Mouse (Mus musculus): ENCODE measurements around the gene Eogt. TPM values are rescaled to one million over a fixed set of nuclear protein-coding genes. Genes with fewer than 3 reads are reported as not detected.

The Eogt gene
- polyA plus RNA-seq, 1 experiment from 2014 or later, result 15.1 TPM

DNA sequence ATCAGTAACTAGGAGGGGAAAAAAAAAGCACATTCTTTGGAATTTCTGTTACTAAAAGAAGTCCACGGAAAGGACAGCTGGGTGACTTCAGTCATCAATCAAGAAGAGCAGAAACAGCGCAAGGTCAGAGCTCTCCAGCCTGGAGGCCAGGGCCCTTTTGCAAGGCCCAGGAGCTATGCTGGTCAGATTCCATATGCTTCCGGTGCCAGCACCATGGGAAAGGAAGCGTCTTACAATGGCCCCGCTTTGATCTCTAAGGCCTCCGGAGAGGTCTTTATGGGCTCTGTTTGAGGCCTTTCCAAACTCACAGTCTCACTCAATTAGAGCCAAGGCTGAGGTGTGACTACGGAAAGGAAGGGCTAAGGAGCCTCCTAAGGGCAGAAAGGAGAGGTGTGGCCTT lies 4.6 kb downstream of the Eogt start:
- H3K4me1 ChIP-seq (ENCODE audit: control insufficient read depth, insufficient read depth, low read length), result peaks cover 13% of the 10 kb centered on the region
- no peak for ATAC-seq
- no peak overlapping the region for H3K27ac ChIP-seq (ENCODE audit: low read length)
- H3K4me2 ChIP-seq (ENCODE audit: low read length), result no peak overlapping the region
- 47% methylated on average over 7 of the region's 7 CpGs for WGBS
- H3K27me3 ChIP-seq (ENCODE audit: control insufficient read depth, insufficient read depth, low read depth, low read length), result no peaks in the 10 kb centered on the region
- no peak overlapping the region for H3K4me3 ChIP-seq (ENCODE audit: low read depth, low read length)
- H3K9ac ChIP-seq (ENCODE audit: low read depth, low read length), result no peak overlapping the region
- H3K36me3 ChIP-seq (ENCODE audit: control insufficient read depth, insufficient read depth, low read length), result no peaks in the 10 kb centered on the region
- H3K9me3 ChIP-seq (replicated peaks; ENCODE audit: control insufficient read depth, low read length, poor library complexity, severe bottlenecking), result no peaks in the 10 kb centered on the region

DNA sequence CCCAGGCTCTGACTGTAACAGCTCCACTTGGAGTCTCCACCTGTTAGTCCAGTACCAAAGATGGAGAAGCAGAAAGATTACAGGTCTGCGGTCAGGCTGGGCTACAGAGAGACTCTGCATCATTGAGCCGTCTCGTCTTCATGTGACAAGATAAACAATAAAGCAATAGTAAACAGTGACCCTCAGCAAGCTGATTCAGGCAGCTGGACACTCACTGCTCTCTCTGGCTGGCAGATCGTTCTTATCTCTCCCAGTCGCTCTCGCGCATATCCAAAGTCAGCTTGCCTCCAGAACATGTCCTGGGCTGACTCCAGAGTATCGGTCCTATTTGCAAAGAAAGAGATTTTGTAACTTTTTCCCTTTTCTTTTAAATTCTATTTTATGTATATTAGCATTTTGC lies 6.4 kb downstream of the Eogt start:
- Histone ChIP-seq H3K36me3 (ENCODE audit: control insufficient read depth, insufficient read depth, low read length) (no peaks in the 10 kb centered on the region), H3K4me2 (ENCODE audit: low read length) (no peak overlapping the region), H3K9me3 (replicated peaks; ENCODE audit: control insufficient read depth, low read length, poor library complexity, severe bottlenecking) (no peaks in the 10 kb centered on the region), H3K4me3 (ENCODE audit: low read depth, low read length) (no peak overlapping the region), H3K27me3 (ENCODE audit: control insufficient read depth, insufficient read depth, low read depth, low read length) (no peaks in the 10 kb centered on the region), H3K27ac (ENCODE audit: low read length) (no peak overlapping the region), H3K9ac (ENCODE audit: low read depth, low read length) (no peak overlapping the region), H3K4me1 (ENCODE audit: control insufficient read depth, insufficient read depth, low read length) (peaks cover 7% of the 10 kb centered on the region)
- 91% methylated on average over 8 of the region's 8 CpGs for WGBS
- no peak for ATAC-seq

- no peaks in the 10 kb centered on the region for H3K4me1 ChIP-seq (ENCODE audit: control insufficient read depth, insufficient read depth, low read length)
- H3K27me3 ChIP-seq (ENCODE audit: control insufficient read depth, insufficient read depth, low read depth, low read length), result no peaks in the 10 kb centered on the region
- H3K9ac ChIP-seq (ENCODE audit: low read depth, low read length), result no peak overlapping the region
- WGBS, result 79% methylated on average over 7 of the region's 7 CpGs
- H3K9me3 ChIP-seq (replicated peaks; ENCODE audit: control insufficient read depth, low read length, poor library complexity, severe bottlenecking), result no peaks in the 10 kb centered on the region
- no peak overlapping the region for H3K4me2 ChIP-seq (ENCODE audit: low read length)
- H3K27ac ChIP-seq (ENCODE audit: low read length), result no peak overlapping the region
- H3K4me3 ChIP-seq (ENCODE audit: low read depth, low read length), result no peak overlapping the region
- H3K36me3 ChIP-seq (ENCODE audit: control insufficient read depth, insufficient read depth, low read length), result no peaks in the 10 kb centered on the region
- no peak for ATAC-seq
Measured at GRCm38 (mm10) chr6:97141811-97142210, 7.2 kb downstream of the Eogt start.

GRCm38 (mm10) chr6:97132707-97133303 lies 16.2 kb downstream of the Eogt start:
- no peak overlapping the region for H3K4me2 ChIP-seq (ENCODE audit: low read length)

DNA sequence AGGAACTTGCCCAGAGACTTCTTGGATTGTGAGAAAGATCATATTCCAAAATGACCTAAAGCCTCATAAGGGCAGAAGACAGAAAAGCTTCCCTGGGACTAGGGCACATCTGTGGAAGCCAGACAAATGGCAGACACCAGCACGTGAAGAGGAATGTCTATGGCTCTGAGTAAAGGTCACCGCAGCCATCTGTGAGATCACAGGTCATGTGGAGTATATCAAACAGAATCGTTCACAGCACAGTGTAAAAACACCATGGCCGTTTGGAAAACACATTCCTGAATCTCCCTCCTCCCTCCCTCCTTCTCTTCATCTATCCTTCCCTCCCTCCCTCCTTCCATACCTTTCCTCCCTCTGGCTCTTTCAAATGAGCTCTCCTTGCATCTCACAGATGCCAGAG lies 17.2 kb downstream of the Eogt start:
- Histone ChIP-seq H3K9me3 (replicated peaks; ENCODE audit: control insufficient read depth, low read length, poor library complexity, severe bottlenecking) (no peaks in the 10 kb centered on the region), H3K36me3 (ENCODE audit: control insufficient read depth, insufficient read depth, low read length) (peaks cover 6% of the 10 kb centered on the region; the same call in 1 of the 2 replicates), H3K9ac (ENCODE audit: low read depth, low read length) (no peak overlapping the region), H3K27me3 (ENCODE audit: control insufficient read depth, insufficient read depth, low read depth, low read length) (no peaks in the 10 kb centered on the region), H3K4me1 (ENCODE audit: control insufficient read depth, insufficient read depth, low read length) (no peaks in the 10 kb centered on the region), H3K27ac (ENCODE audit: low read length) (no peak overlapping the region), H3K4me2 (ENCODE audit: low read length) (no peak overlapping the region), H3K4me3 (ENCODE audit: low read depth, low read length) (no peak overlapping the region)
- 77% methylated on average over 4 of the region's 4 CpGs for WGBS
- ATAC-seq, result no peak

More at GRCm38 (mm10) chr6:97132707-97133303, 16.2 kb downstream of the Eogt start:
- Histone ChIP-seq H3K9me3 (replicated peaks; ENCODE audit: control insufficient read depth, low read length, poor library complexity, severe bottlenecking) (no peaks in the 10 kb centered on the region), H3K36me3 (ENCODE audit: control insufficient read depth, insufficient read depth, low read length) (peaks cover 6% of the 10 kb centered on the region; the same call in 1 of the 2 replicates), H3K27ac (ENCODE audit: low read length) (no peak overlapping the region), H3K27me3 (ENCODE audit: control insufficient read depth, insufficient read depth, low read depth, low read length) (no peaks in the 10 kb centered on the region), H3K9ac (ENCODE audit: low read depth, low read length) (no peak overlapping the region), H3K4me3 (ENCODE audit: low read depth, low read length) (no peak overlapping the region), H3K4me1 (ENCODE audit: control insufficient read depth, insufficient read depth, low read length) (no peaks in the 10 kb centered on the region)
- ATAC-seq, result no peak
- WGBS, result 82% methylated on average over 5 of the region's 5 CpGs

- peaks cover 6% of the 10 kb centered on the region; the same call in 1 of the 2 replicates for H3K36me3 ChIP-seq (ENCODE audit: control insufficient read depth, insufficient read depth, low read length)
- no peak for ATAC-seq
- H3K9me3 ChIP-seq (replicated peaks; ENCODE audit: control insufficient read depth, low read length, poor library complexity, severe bottlenecking), result no peaks in the 10 kb centered on the region
- H3K9ac ChIP-seq (ENCODE audit: low read depth, low read length), result no peak overlapping the region
- H3K4me3 ChIP-seq (ENCODE audit: low read depth, low read length), result no peak overlapping the region
- H3K4me1 ChIP-seq (ENCODE audit: control insufficient read depth, insufficient read depth, low read length), result no peaks in the 10 kb centered on the region
- H3K27ac ChIP-seq (ENCODE audit: low read length), result no peak overlapping the region
- 73% methylated on average over 5 of the region's 5 CpGs for WGBS
- no peak overlapping the region for H3K4me2 ChIP-seq (ENCODE audit: low read length)
- H3K27me3 ChIP-seq (ENCODE audit: control insufficient read depth, insufficient read depth, low read depth, low read length), result no peaks in the 10 kb centered on the region
Measured at GRCm38 (mm10) chr6:97130979-97131378, 18.0 kb downstream of the Eogt start.

GRCm38 (mm10) chr6:97124336-97125010 lies 24.5 kb downstream of the Eogt start:
- no peak overlapping the region for H3K4me3 ChIP-seq (ENCODE audit: low read depth, low read length)
- H3K4me1 ChIP-seq (ENCODE audit: control insufficient read depth, insufficient read depth, low read length), result no peaks in the 10 kb centered on the region
- no peak overlapping the region for H3K9ac ChIP-seq (ENCODE audit: low read depth, low read length)
- H3K36me3 ChIP-seq (ENCODE audit: control insufficient read depth, insufficient read depth, low read length), result 0 out of 2 replicates have a peak, but pooled peaks cover 3% of the 10 kb centered on the region
- no peak overlapping the region for H3K4me2 ChIP-seq (ENCODE audit: low read length)
- H3K27me3 ChIP-seq (ENCODE audit: control insufficient read depth, insufficient read depth, low read depth, low read length), result no peaks in the 10 kb centered on the region
- no peak overlapping the region for H3K27ac ChIP-seq (ENCODE audit: low read length)
- WGBS, result 83% methylated on average over 10 of the region's 10 CpGs
- H3K9me3 ChIP-seq (replicated peaks; ENCODE audit: control insufficient read depth, low read length, poor library complexity, severe bottlenecking), result no peaks in the 10 kb centered on the region
- ATAC-seq, result no peak

GRCm38 (mm10) chr6:97120922-97121321 lies 28.1 kb downstream of the Eogt start:
- no peaks in the 10 kb centered on the region for H3K4me1 ChIP-seq (ENCODE audit: control insufficient read depth, insufficient read depth, low read length)
- ATAC-seq, result no peak
- H3K4me3 ChIP-seq (ENCODE audit: low read depth, low read length), result no peak overlapping the region
- no peak overlapping the region for H3K4me2 ChIP-seq (ENCODE audit: low read length)
- H3K27me3 ChIP-seq (ENCODE audit: control insufficient read depth, insufficient read depth, low read depth, low read length), result no peaks in the 10 kb centered on the region
- H3K27ac ChIP-seq (ENCODE audit: low read length), result no peak overlapping the region
- 0 out of 2 replicates have a peak, but pooled peaks cover 5% of the 10 kb centered on the region for H3K36me3 ChIP-seq (ENCODE audit: control insufficient read depth, insufficient read depth, low read length)
- no peak overlapping the region for H3K9ac ChIP-seq (ENCODE audit: low read depth, low read length)
- H3K9me3 ChIP-seq (replicated peaks; ENCODE audit: control insufficient read depth, low read length, poor library complexity, severe bottlenecking), result no peaks in the 10 kb centered on the region
- WGBS, result 82% methylated on average over 4 of the region's 4 CpGs

- H3K36me3 ChIP-seq (ENCODE audit: control insufficient read depth, insufficient read depth, low read length), result 0 out of 2 replicates have a peak, but pooled peaks cover 3% of the 10 kb centered on the region
Measured at GRCm38 (mm10) chr6:97118327-97118726, 30.7 kb downstream of the Eogt start.

More at GRCm38 (mm10) chr6:97118327-97118726, 30.7 kb downstream of the Eogt start:
- Histone ChIP-seq H3K27ac (ENCODE audit: low read length) (no peak overlapping the region), H3K4me1 (ENCODE audit: control insufficient read depth, insufficient read depth, low read length) (no peaks in the 10 kb centered on the region), H3K9me3 (replicated peaks; ENCODE audit: control insufficient read depth, low read length, poor library complexity, severe bottlenecking) (no peaks in the 10 kb centered on the region), H3K4me3 (ENCODE audit: low read depth, low read length) (no peak overlapping the region), H3K27me3 (ENCODE audit: control insufficient read depth, insufficient read depth, low read depth, low read length) (no peaks in the 10 kb centered on the region), H3K9ac (ENCODE audit: low read depth, low read length) (no peak overlapping the region), H3K4me2 (ENCODE audit: low read length) (no peak overlapping the region)
- no peak for ATAC-seq
- WGBS, result 77% methylated on average over 3 of the region's 3 CpGs
